Mouse (Mus musculus): ENCODE results near the gene Hax1.

DNA sequence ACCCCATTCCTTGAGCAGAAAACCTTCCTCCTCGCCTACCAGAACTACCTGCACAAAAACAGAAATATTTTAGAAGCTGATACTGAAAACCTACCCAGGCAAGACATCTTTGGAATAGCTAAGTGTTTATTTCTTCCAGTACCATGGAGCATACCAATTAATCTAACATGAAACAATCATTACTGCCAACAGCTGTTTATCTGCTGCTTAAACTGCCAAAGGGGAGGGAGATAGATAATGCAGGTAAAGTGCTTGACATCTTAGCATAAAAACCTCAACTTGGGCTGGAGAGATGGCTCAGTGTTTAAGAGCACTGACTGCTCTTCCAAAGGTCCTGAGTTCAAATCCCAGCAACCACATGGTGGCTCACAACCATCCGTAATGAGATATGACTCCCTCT lies 36.1 kb upstream of the Hax1 start:
- TF ChIP-seq CTCF (IDR thresholded peaks at IDR 0.05; ENCODE audit: extremely low read depth, insufficient read depth, low read length) (no peak), POLR2A (IDR thresholded peaks at IDR 0.05; ENCODE audit: extremely low read depth, insufficient read depth, low read length) (no peak)
